Mouse (Mus musculus) stomach, postnatal 0 days (tissue): ENCODE data around the gene Scamp4. TPM values are rescaled to one million over a fixed set of nuclear protein-coding genes. Genes with fewer than 3 reads are reported as not detected.

Experiments used
- ATAC-seq: fragments of 200-750 bp; cut with Nextera tagmentation; 2 replicates; pipeline ENCODE4 v1.8.0; 2017; ENCODE audit not compliant: low FRiP score, low TSS enrichment
- DNase-seq: peaks from one replicate; pipeline ENCODE4 v3.0.0-alpha.2; 2016; ENCODE audit warnings: low spot score
- H3K27ac ChIP-seq: fragments of 300-500 bp; sonication (generic); replicated peaks from 2 replicates; pipeline ENCODE4 v1.5.1; 2014; ENCODE audit warnings: mild to moderate bottlenecking, control low read depth
- H3K27me3 ChIP-seq: fragments of 300-500 bp; sonication (generic); 2 replicates; pipeline ENCODE4 v1.6.1; 2014; ENCODE audit warnings: low read length; ENCODE audit not compliant: control insufficient read depth, insufficient read depth
- H3K36me3 ChIP-seq: fragments of 300-500 bp; sonication (generic); 2 replicates; pipeline ENCODE4 v1.6.1; 2014; ENCODE audit warnings: low read length, mixed read lengths; ENCODE audit not compliant: control insufficient read depth, insufficient read depth
- H3K4me1 ChIP-seq: fragments of 300-500 bp; sonication (generic); replicated peaks from 2 replicates; pipeline ENCODE4 v1.6.1; 2014; ENCODE audit warnings: antibody characterized with exemption; ENCODE audit not compliant: control insufficient read depth, insufficient read depth
- H3K4me2 ChIP-seq: fragments of 300-500 bp; sonication (generic); replicated peaks from 2 replicates; pipeline ENCODE4 v1.6.1; 2014; ENCODE audit warnings: low read depth, mild to moderate bottlenecking, control low read depth, moderate library complexity
- H3K4me3 ChIP-seq: fragments of 300-500 bp; sonication (generic); 2 replicates; pipeline ENCODE4 v1.5.1; 2014; ENCODE audit warnings: low read depth, low read length, control low read depth
- H3K9ac ChIP-seq: fragments of 300-500 bp; sonication (generic); 2 replicates; pipeline ENCODE4 v1.6.1; 2014; ENCODE audit warnings: mild to moderate bottlenecking, low read length, control low read depth, mixed read lengths
- H3K9me3 ChIP-seq: fragments of 300-500 bp; sonication (generic); 2 replicates; pipeline ENCODE4 v1.6.1; 2016; ENCODE audit warnings: low read length; ENCODE audit not compliant: control insufficient read depth
- CTCF ChIP-seq: IDR thresholded peaks from 2 replicates; pipeline ENCODE4 v1.5.1; 2016; ENCODE audit warnings: antibody characterized with exemption, low read depth, mild to moderate bottlenecking, moderate library complexity
- EP300 ChIP-seq: optimal IDR thresholded peaks from 2 replicates; pipeline ENCODE3; 2016; ENCODE audit warnings: antibody characterized with exemption
- WGBS: fragments of 180-500 bp; shearing (Covaris S2); extraction: QIAGEN DNeasy Blood & Tissue Kit; methylation state at CpG from one replicate; pipeline ENCODE4 v1.1.7; 2014; 5-methylcytosine and 5-hydroxymethylcytosine counted together
- polyA plus RNA-seq: library from polyadenylated mRNA; unstranded; fragments of >200 nt; fragmentation: Nextera tagmentation; extraction: Ambion mirVana; gene quantifications from 2 replicates; pipeline ENCODE4 v1.2.1, GENCODE M21; 2015

Gene Scamp4
- polyA plus RNA-seq, 1 experiment from 2014 or later = 67.8 TPM

GRCm38 (mm10) chr10:80584045-80584488 is 18.6 kb upstream of the Scamp4 start:
- no peaks in the 10 kb centered on the region for H3K9me3 ChIP-seq
- 0 out of 2 replicates have a peak, but pooled peaks have one; percentile 2 for ATAC-seq
- no peak for TF ChIP-seq CTCF
- TF ChIP-seq EP300 = no peak
- no peak overlapping the region for H3K4me2 ChIP-seq
- H3K9ac ChIP-seq = no peak overlapping the region
- H3K36me3 ChIP-seq = peaks cover 19% of the 10 kb centered on the region
- no peak overlapping the region for H3K4me3 ChIP-seq
- DNase-seq = no peak
- H3K4me1 ChIP-seq = peaks cover 2% of the 10 kb centered on the region; the same call in 1 of the 2 replicates
- H3K27ac ChIP-seq = peak overlapping the region; percentile 30; the same call in 1 of the 2 replicates
- no peaks in the 10 kb centered on the region for H3K27me3 ChIP-seq
- 46% methylated on average over 12 of the region's 12 CpGs for WGBS

GRCm38 (mm10) chr10:80584642-80585552 is 17.8 kb upstream of the Scamp4 start:
- H3K9ac ChIP-seq = peak overlapping the region; percentile 23; the same call in 1 of the 2 replicates
- peak overlapping the region; percentile 17; the same call in 1 of the 2 replicates for H3K4me2 ChIP-seq
- H3K9me3 ChIP-seq = no peaks in the 10 kb centered on the region
- ATAC-seq (no peak), DNase-seq (no peak)
- TF ChIP-seq CTCF = no peak
- H3K4me3 ChIP-seq = no peak overlapping the region
- WGBS = 75% methylated on average over 12 of the region's 12 CpGs
- no peaks in the 10 kb centered on the region for H3K27me3 ChIP-seq
- H3K36me3 ChIP-seq = peaks cover 19% of the 10 kb centered on the region
- H3K27ac ChIP-seq = peak overlapping the region; percentile 30; the same call in 1 of the 2 replicates
- peaks cover 6% of the 10 kb centered on the region; the same call in 1 of the 2 replicates for H3K4me1 ChIP-seq

- 90% methylated on average over 8 of the region's 8 CpGs for WGBS
- DNase-seq = no peak
- H3K9ac ChIP-seq = peak overlapping the region; percentile 8; the same call in 1 of the 2 replicates
- no peaks in the 10 kb centered on the region for H3K27me3 ChIP-seq
- no peak for TF ChIP-seq CTCF
- no peak for TF ChIP-seq EP300
- no peak overlapping the region for H3K4me3 ChIP-seq
- H3K4me1 ChIP-seq = peaks cover 6% of the 10 kb centered on the region; the same call in 1 of the 2 replicates
- H3K36me3 ChIP-seq = peaks cover 19% of the 10 kb centered on the region
- H3K9me3 ChIP-seq = no peaks in the 10 kb centered on the region
- no peak overlapping the region for H3K27ac ChIP-seq
- ATAC-seq = no peak
- H3K4me2 ChIP-seq = peak overlapping the region; percentile 11; the same call in 1 of the 2 replicates
These were observed 17.1 kb upstream of the Scamp4 start for GRCm38 (mm10) chr10:80585581-80585980.

DNA sequence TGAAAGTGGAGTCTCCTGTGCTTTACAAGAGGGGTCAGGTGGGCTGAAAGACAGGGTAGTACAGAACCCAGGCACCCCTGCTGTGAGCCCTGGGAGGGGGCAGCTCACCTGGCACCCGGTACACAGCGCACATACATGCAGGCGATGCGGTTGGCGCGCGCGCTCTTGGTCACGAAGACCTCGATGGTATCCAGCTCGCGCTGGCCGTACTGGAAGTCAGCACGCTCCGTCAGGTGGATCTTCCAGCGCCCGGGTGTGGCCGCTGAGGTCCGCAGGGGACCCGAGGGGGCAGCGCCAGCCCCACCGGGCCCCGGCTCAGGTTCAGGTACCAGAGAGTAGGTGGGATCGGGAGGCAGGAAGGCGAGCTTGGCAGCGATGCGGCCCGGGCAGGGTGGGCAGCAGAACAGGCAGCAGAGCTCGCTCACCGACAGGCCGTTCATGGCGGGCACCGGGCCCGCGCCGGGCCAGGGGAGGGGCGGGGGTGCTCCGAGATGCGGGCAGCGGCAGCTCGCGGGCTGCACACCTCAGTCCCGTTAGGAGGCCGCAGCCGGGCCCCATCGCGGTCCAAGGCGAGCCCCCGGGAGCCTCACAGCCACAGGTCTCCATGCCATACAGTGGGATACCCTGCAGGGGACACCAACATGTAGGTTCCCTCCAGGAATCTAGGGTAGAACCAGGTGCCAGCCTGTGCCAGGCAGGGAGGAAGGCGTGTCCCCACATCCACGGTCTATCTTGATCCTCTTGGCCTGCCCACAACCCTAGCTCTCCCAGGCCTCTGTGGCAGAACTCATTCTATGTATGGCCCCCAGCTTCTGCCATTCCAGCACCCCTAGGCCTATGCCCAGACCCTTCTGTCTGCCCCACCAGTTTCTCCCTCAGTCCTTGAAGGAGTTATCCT is 16.0 kb upstream of the Scamp4 start:
- 89% methylated on average over 51 of the region's 51 CpGs for WGBS
- ATAC-seq (no peak), DNase-seq (no peak)
- no peak for TF ChIP-seq CTCF
- no peak for TF ChIP-seq EP300
- H3K27me3 ChIP-seq = no peaks in the 10 kb centered on the region
- peaks cover 19% of the 10 kb centered on the region for H3K36me3 ChIP-seq
- H3K4me2 ChIP-seq = peak overlapping the region; percentile 25; the same call in 1 of the 2 replicates
- H3K4me1 ChIP-seq = peaks cover 6% of the 10 kb centered on the region; the same call in 1 of the 2 replicates
- H3K27ac ChIP-seq = peak overlapping the region; percentile 70
- peak overlapping the region; percentile 13; the same call in 1 of the 2 replicates for H3K4me3 ChIP-seq
- H3K9me3 ChIP-seq = no peaks in the 10 kb centered on the region
- peak overlapping the region; percentile 27; the same call in 1 of the 2 replicates for H3K9ac ChIP-seq

GRCm38 (mm10) chr10:80587305-80587657 is 15.4 kb upstream of the Scamp4 start:
- Histone ChIP-seq H3K36me3 (peaks cover 19% of the 10 kb centered on the region), H3K4me2 (peak overlapping the region; percentile 25; the same call in 1 of the 2 replicates), H3K9me3 (no peaks in the 10 kb centered on the region), H3K27ac (peak overlapping the region; percentile 70), H3K27me3 (no peaks in the 10 kb centered on the region), H3K9ac (no peak overlapping the region), H3K4me3 (no peak overlapping the region), H3K4me1 (peaks cover 6% of the 10 kb centered on the region; the same call in 1 of the 2 replicates)
- DNase-seq (no peak), ATAC-seq (no peak)
- no peak for TF ChIP-seq CTCF
- no peak for TF ChIP-seq EP300
- 48% methylated on average over 4 of the region's 4 CpGs for WGBS
